Mouse (Mus musculus) hindbrain, embryonic 14.5 days (tissue): ENCODE results near the gene L3hypdh. TPM values are rescaled to one million over a fixed set of nuclear protein-coding genes. Genes with fewer than 3 reads are reported as not detected.

ENCODE experiments used
- ATAC-seq: fragments of 200-750 bp; cut with Nextera tagmentation; 2 replicates; pipeline ENCODE4 v1.8.0; 2017; ENCODE audit warnings: moderate number of reproducible peaks, mild to moderate bottlenecking, moderate TSS enrichment, moderate library complexity; ENCODE audit not compliant: low FRiP score
- DNase-seq: peaks from one replicate; pipeline ENCODE4 v3.0.0-alpha.2; 2015; ENCODE audit warnings: low spot score
- H3K27ac ChIP-seq: fragments of 300-500 bp; sonication (generic); 2 replicates; pipeline ENCODE4 v1.5.1; 2014; ENCODE audit warnings: mild to moderate bottlenecking, moderate library complexity
- H3K27me3 ChIP-seq: fragments of 300-500 bp; sonication (generic); 2 replicates; pipeline ENCODE4 v1.6.1; 2014; ENCODE audit warnings: mild to moderate bottlenecking, low read length, mixed read lengths; ENCODE audit not compliant: control insufficient read depth, insufficient read depth
- H3K36me3 ChIP-seq: fragments of 300-500 bp; sonication (generic); replicated peaks from 2 replicates; pipeline ENCODE4 v1.6.1; 2014; ENCODE audit not compliant: control insufficient read depth, insufficient read depth
- H3K4me1 ChIP-seq: fragments of 300-500 bp; sonication (generic); replicated peaks from 2 replicates; pipeline ENCODE4 v1.6.1; 2014; ENCODE audit warnings: antibody characterized with exemption, low read length, mixed read lengths; ENCODE audit not compliant: control insufficient read depth, insufficient read depth
- H3K4me2 ChIP-seq: fragments of 300-500 bp; sonication (generic); replicated peaks from 2 replicates; pipeline ENCODE4 v1.6.1; 2014; ENCODE audit warnings: mild to moderate bottlenecking, moderate library complexity
- H3K4me3 ChIP-seq: fragments of 300-500 bp; sonication (generic); replicated peaks from 2 replicates; pipeline ENCODE4 v1.5.1; 2014; ENCODE audit warnings: mild to moderate bottlenecking, low read length
- H3K9ac ChIP-seq: fragments of 300-500 bp; sonication (generic); 2 replicates; pipeline ENCODE4 v1.6.1; 2014
- H3K9me3 ChIP-seq: fragments of 300-500 bp; sonication (generic); 2 replicates; pipeline ENCODE4 v1.6.1; 2016; ENCODE audit warnings: low read length; ENCODE audit not compliant: control insufficient read depth
- WGBS: fragments of 180-500 bp; shearing (Covaris S2); extraction: QIAGEN DNeasy Blood & Tissue Kit; methylation state at CpG from one replicate; pipeline ENCODE4 v1.1.7; 2014; 5-methylcytosine and 5-hydroxymethylcytosine counted together
- polyA plus RNA-seq: library from polyadenylated mRNA; unstranded; fragments of >200 nt; fragmentation: Nextera tagmentation; extraction: Ambion mirVana; gene quantifications from 2 replicates; pipeline ENCODE4 v1.2.1, GENCODE M21; 2014

L3hypdh gene
- polyA plus RNA-seq, 1 experiment from 2014 or later: 12.6 TPM

- ATAC-seq (no peak), DNase-seq (peak; percentile 48)
- 2% methylated on average over 18 of the region's 18 CpGs for WGBS
- peaks cover 15% of the 10 kb centered on the region; the same call in 1 of the 2 replicates for H3K36me3 ChIP-seq
- H3K9ac ChIP-seq: peak overlapping the region; percentile 95
- H3K4me1 ChIP-seq: peaks cover 33% of the 10 kb centered on the region
- no peaks in the 10 kb centered on the region for H3K27me3 ChIP-seq
- H3K9me3 ChIP-seq: no peaks in the 10 kb centered on the region
- H3K27ac ChIP-seq: peak overlapping the region; percentile 97
- H3K4me3 ChIP-seq: peak overlapping the region; percentile 67
- H3K4me2 ChIP-seq: peak overlapping the region; percentile 80
Observed at GRCm38 (mm10) chr12:72086166-72086825, 1.1 kb upstream of the L3hypdh start.

- Histone ChIP-seq H3K27me3 (no peaks in the 10 kb centered on the region), H3K4me1 (peaks cover 33% of the 10 kb centered on the region), H3K36me3 (peaks cover 2% of the 10 kb centered on the region; the same call in 1 of the 2 replicates), H3K4me3 (peak overlapping the region; percentile 67), H3K4me2 (peak overlapping the region; percentile 80), H3K9me3 (no peaks in the 10 kb centered on the region), H3K9ac (peak overlapping the region; percentile 70), H3K27ac (peak overlapping the region; percentile 83)
- ATAC-seq (no peak; the same call in 1 of the 2 replicates), DNase-seq (no peak)
- WGBS: under 1% methylated on average over 28 of the region's 31 CpGs
Observed at GRCm38 (mm10) chr12:72085024-72085328, 263 bp downstream of the L3hypdh start.

GRCm38 (mm10) chr12:72084261-72085023 is 797 bp downstream of the L3hypdh start:
- WGBS: 5% methylated on average over 43 of the region's 46 CpGs
- peak overlapping the region; percentile 67 for H3K4me3 ChIP-seq
- peak overlapping the region; percentile 70 for H3K9ac ChIP-seq
- H3K4me1 ChIP-seq: peaks cover 33% of the 10 kb centered on the region
- H3K36me3 ChIP-seq: no peaks in the 10 kb centered on the region
- no peaks in the 10 kb centered on the region for H3K27me3 ChIP-seq
- H3K9me3 ChIP-seq: no peaks in the 10 kb centered on the region
- ATAC-seq: peak; percentile 9
- H3K4me2 ChIP-seq: peak overlapping the region; percentile 80
- peak overlapping the region; percentile 83 for H3K27ac ChIP-seq
- DNase-seq: peak; percentile 50

- no peak for DNase-seq
- Histone ChIP-seq H3K27me3 (no peaks in the 10 kb centered on the region), H3K4me1 (peaks cover 29% of the 10 kb centered on the region), H3K27ac (no peak overlapping the region), H3K9me3 (no peaks in the 10 kb centered on the region), H3K4me2 (peak overlapping the region; percentile 80; the same call in 1 of the 2 replicates), H3K4me3 (no peak overlapping the region), H3K36me3 (no peaks in the 10 kb centered on the region), H3K9ac (no peak overlapping the region)
- no peak for ATAC-seq
- WGBS: 86% methylated on average over 9 of the region's 9 CpGs
Observed at GRCm38 (mm10) chr12:72083265-72083664, 2.0 kb downstream of the L3hypdh start.

GRCm38 (mm10) chr12:72082370-72082769 is 2.9 kb downstream of the L3hypdh start:
- Histone ChIP-seq H3K4me2 (peak overlapping the region; percentile 38), H3K9me3 (no peaks in the 10 kb centered on the region), H3K4me1 (peaks cover 20% of the 10 kb centered on the region; the same call in 1 of the 2 replicates), H3K9ac (peak overlapping the region; percentile 31), H3K27ac (no peak overlapping the region), H3K27me3 (no peaks in the 10 kb centered on the region), H3K36me3 (no peaks in the 10 kb centered on the region), H3K4me3 (peak overlapping the region; percentile 7; the same call in 1 of the 2 replicates)
- no peak for DNase-seq
- 30% methylated on average over 18 of the region's 18 CpGs for WGBS
- no peak for ATAC-seq

GRCm38 (mm10) chr12:72081961-72082360 is 3.3 kb downstream of the L3hypdh start:
- peak overlapping the region; percentile 31 for H3K9ac ChIP-seq
- WGBS: 73% methylated on average over 3 of the region's 3 CpGs
- no peak for ATAC-seq

GRCm38 (mm10) chr12:72078248-72078647 is 7.0 kb downstream of the L3hypdh start:
- ATAC-seq (no peak), DNase-seq (no peak)
- peaks cover 11% of the 10 kb centered on the region; the same call in 1 of the 2 replicates for H3K4me1 ChIP-seq
- H3K27ac ChIP-seq: no peak overlapping the region
- no peaks in the 10 kb centered on the region for H3K36me3 ChIP-seq
- H3K4me3 ChIP-seq: no peak overlapping the region
- H3K27me3 ChIP-seq: no peaks in the 10 kb centered on the region
- H3K9ac ChIP-seq: no peak overlapping the region
- 90% methylated on average over 3 of the region's 3 CpGs for WGBS
- no peaks in the 10 kb centered on the region for H3K9me3 ChIP-seq
- H3K4me2 ChIP-seq: no peak overlapping the region

More at GRCm38 (mm10) chr12:72081961-72082360, 3.3 kb downstream of the L3hypdh start:
- DNase-seq: no peak
- no peaks in the 10 kb centered on the region for H3K36me3 ChIP-seq
- H3K27ac ChIP-seq: no peak overlapping the region
- H3K4me3 ChIP-seq: peak overlapping the region; percentile 7; the same call in 1 of the 2 replicates
- peaks cover 16% of the 10 kb centered on the region; the same call in 1 of the 2 replicates for H3K4me1 ChIP-seq
- no peaks in the 10 kb centered on the region for H3K27me3 ChIP-seq
- H3K9me3 ChIP-seq: no peaks in the 10 kb centered on the region
- H3K4me2 ChIP-seq: peak overlapping the region; percentile 38

GRCm38 (mm10) chr12:72070327-72071269 is 14.6 kb downstream of the L3hypdh start, which contains the start of gene Gpr135:
TSS of gene Gpr135 (minus strand) at chr12:72071125.
- peak within 1 kb of the TSS; percentile 86 for H3K4me2 ChIP-seq
- no peaks in the 10 kb centered on the region; the same call in 1 of the 2 replicates for H3K4me1 ChIP-seq
- H3K27me3 ChIP-seq: peaks cover 7% of the 10 kb centered on the region; the same call in 1 of the 2 replicates
- no peaks in the 10 kb centered on the region for H3K9me3 ChIP-seq
- DNase-seq: peak; percentile 88
- H3K36me3 ChIP-seq: no peaks in the 10 kb centered on the region
- peak within 1 kb of the TSS; percentile 94 for H3K27ac ChIP-seq
- peak; percentile 92 for ATAC-seq
- peak within 1 kb of the TSS; percentile 90 for H3K9ac ChIP-seq
- H3K4me3 ChIP-seq: peak within 1 kb of the TSS; percentile 76
- under 1% methylated on average over 94 of the region's 94 CpGs for WGBS
